Mouse (Mus musculus): ENCODE measurements around the gene Birc7. TPM values are rescaled to one million over a fixed set of nuclear protein-coding genes. Genes with fewer than 3 reads are reported as not detected.

Gene Birc7
- polyA plus RNA-seq, 1 experiment: not detected

- Histone ChIP-seq H3K27me3 (ENCODE audit: control insufficient read depth, insufficient read depth, insufficient read length) (peaks cover 58% of the 10 kb centered on the region), H3ac (ENCODE audit: control insufficient read depth, insufficient read length) (no peak overlapping the region), H3K4me3 (no peak overlapping the region), H3K4me2 (ENCODE audit: low read depth) (no peak overlapping the region), H3K79me2 (ENCODE audit: control insufficient read depth, insufficient read depth) (no peaks in the 10 kb centered on the region), H3K36me3 (ENCODE audit: control insufficient read depth, insufficient read depth) (no peaks in the 10 kb centered on the region)
- no peak for TF ChIP-seq CEBPB (IDR thresholded peaks at IDR 0.05; ENCODE audit: insufficient read depth, poor library complexity, severe bottlenecking)
- no peak for TF ChIP-seq POLR2AphosphoS2 (IDR thresholded peaks at IDR 0.05; ENCODE audit: insufficient read length, low read depth)
- TF ChIP-seq MYOD1 (IDR thresholded peaks at IDR 0.05; ENCODE audit: control insufficient read depth in 1 of 3, insufficient read length in 2 of 3, low read depth in 2 of 3): no peak
- no peak for TF ChIP-seq MAX (IDR thresholded peaks at IDR 0.05; ENCODE audit: low read depth)
- no peak for TF ChIP-seq SRF (IDR thresholded peaks at IDR 0.05; ENCODE audit: control insufficient read depth, insufficient read length, low read depth)
Measured at GRCm38 (mm10) chr2:180895837-180896525, 32.8 kb upstream of the Birc7 start.

- Histone ChIP-seq H3ac (ENCODE audit: control insufficient read depth, insufficient read length) (no peak overlapping the region), H3K4me2 (ENCODE audit: low read depth) (no peak overlapping the region), H3K36me3 (ENCODE audit: control insufficient read depth, insufficient read depth) (no peaks in the 10 kb centered on the region), H3K27me3 (ENCODE audit: control insufficient read depth, insufficient read depth, insufficient read length) (peaks cover 48% of the 10 kb centered on the region), H3K4me3 (no peak overlapping the region), H3K79me2 (ENCODE audit: control insufficient read depth, insufficient read depth) (no peaks in the 10 kb centered on the region)
- TF ChIP-seq POLR2AphosphoS2 (IDR thresholded peaks at IDR 0.05; ENCODE audit: insufficient read length, low read depth): no peak
- no peak for TF ChIP-seq TCF12 (IDR thresholded peaks at IDR 0.05; ENCODE audit: insufficient read depth, poor library complexity, severe bottlenecking)
- TF ChIP-seq POLR2A (IDR thresholded peaks at IDR 0.05; ENCODE audit: insufficient read length, low read depth): no peak
- no peak for TF ChIP-seq MAX (IDR thresholded peaks at IDR 0.05; ENCODE audit: low read depth)
- TF ChIP-seq USF1 (IDR thresholded peaks at IDR 0.05; ENCODE audit: low read depth): no peak
- no peak for TF ChIP-seq CEBPB (IDR thresholded peaks at IDR 0.05; ENCODE audit: insufficient read depth, poor library complexity, severe bottlenecking)
- no peak for TF ChIP-seq TCF3 (IDR thresholded peaks at IDR 0.05; ENCODE audit: insufficient read length, low read depth)
- no peak for TF ChIP-seq REST (IDR thresholded peaks at IDR 0.05; ENCODE audit: insufficient read depth, insufficient read length)
- TF ChIP-seq SRF (IDR thresholded peaks at IDR 0.05; ENCODE audit: control insufficient read depth, insufficient read length, low read depth): no peak
- TF ChIP-seq MYOG (IDR thresholded peaks at IDR 0.05; ENCODE audit: control insufficient read depth in 1 of 3, insufficient read depth in 1 of 3, insufficient read length in 2 of 3, low read depth in 2 of 3): no peak
- no peak for TF ChIP-seq MYOD1 (IDR thresholded peaks at IDR 0.05; ENCODE audit: control insufficient read depth in 1 of 3, insufficient read length in 2 of 3, low read depth in 2 of 3)
Measured at GRCm38 (mm10) chr2:180896819-180897625, 31.8 kb upstream of the Birc7 start.

DNA sequence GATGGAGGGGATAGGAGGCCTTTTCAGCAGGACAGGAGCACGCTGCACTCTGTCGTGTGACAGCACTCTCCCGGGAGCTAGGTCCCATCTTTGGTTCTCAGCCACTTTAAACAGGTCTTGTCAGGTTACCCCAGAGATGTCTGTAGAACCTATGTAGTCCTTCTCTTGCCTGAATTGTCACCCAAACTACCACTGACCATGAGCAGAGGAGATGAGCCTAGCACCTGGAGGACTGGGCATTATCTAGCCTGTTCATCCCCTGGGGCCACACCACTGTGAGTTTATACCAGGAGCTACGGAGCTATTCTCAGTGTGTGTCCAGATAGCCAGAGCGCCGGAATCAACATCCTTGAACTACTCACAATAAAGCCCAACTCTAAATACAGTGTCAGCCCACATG is 31.0 kb upstream of the Birc7 start:
- Histone ChIP-seq H3ac (ENCODE audit: control insufficient read depth, insufficient read length) (no peak overlapping the region), H3K79me2 (ENCODE audit: control insufficient read depth, insufficient read depth) (no peaks in the 10 kb centered on the region), H3K36me3 (ENCODE audit: control insufficient read depth, insufficient read depth) (no peaks in the 10 kb centered on the region), H3K4me2 (ENCODE audit: low read depth) (no peak overlapping the region), H3K27me3 (ENCODE audit: control insufficient read depth, insufficient read depth, insufficient read length) (peaks cover 41% of the 10 kb centered on the region), H3K4me3 (no peak overlapping the region)
- no peak for TF ChIP-seq MAX (IDR thresholded peaks at IDR 0.05; ENCODE audit: low read depth)
- no peak for TF ChIP-seq POLR2A (IDR thresholded peaks at IDR 0.05; ENCODE audit: insufficient read length, low read depth)
- TF ChIP-seq E2F4 (IDR thresholded peaks at IDR 0.05; ENCODE audit: insufficient read depth): no peak
- no peak for TF ChIP-seq MYOG (IDR thresholded peaks at IDR 0.05; ENCODE audit: control insufficient read depth in 1 of 3, insufficient read depth in 1 of 3, insufficient read length in 2 of 3, low read depth in 2 of 3)
- no peak for TF ChIP-seq POLR2AphosphoS2 (IDR thresholded peaks at IDR 0.05; ENCODE audit: insufficient read length, low read depth)
- no peak for TF ChIP-seq SRF (IDR thresholded peaks at IDR 0.05; ENCODE audit: control insufficient read depth, insufficient read length, low read depth)
- TF ChIP-seq USF1 (IDR thresholded peaks at IDR 0.05; ENCODE audit: low read depth): no peak
- no peak for TF ChIP-seq TCF12 (IDR thresholded peaks at IDR 0.05; ENCODE audit: insufficient read depth, poor library complexity, severe bottlenecking)
- TF ChIP-seq TCF3 (IDR thresholded peaks at IDR 0.05; ENCODE audit: insufficient read length, low read depth): no peak
- no peak for TF ChIP-seq CEBPB (IDR thresholded peaks at IDR 0.05; ENCODE audit: insufficient read depth, poor library complexity, severe bottlenecking)
- TF ChIP-seq REST (IDR thresholded peaks at IDR 0.05; ENCODE audit: insufficient read depth, insufficient read length): no peak
- no peak for TF ChIP-seq MYOD1 (IDR thresholded peaks at IDR 0.05; ENCODE audit: control insufficient read depth in 1 of 3, insufficient read length in 2 of 3, low read depth in 2 of 3)

DNA sequence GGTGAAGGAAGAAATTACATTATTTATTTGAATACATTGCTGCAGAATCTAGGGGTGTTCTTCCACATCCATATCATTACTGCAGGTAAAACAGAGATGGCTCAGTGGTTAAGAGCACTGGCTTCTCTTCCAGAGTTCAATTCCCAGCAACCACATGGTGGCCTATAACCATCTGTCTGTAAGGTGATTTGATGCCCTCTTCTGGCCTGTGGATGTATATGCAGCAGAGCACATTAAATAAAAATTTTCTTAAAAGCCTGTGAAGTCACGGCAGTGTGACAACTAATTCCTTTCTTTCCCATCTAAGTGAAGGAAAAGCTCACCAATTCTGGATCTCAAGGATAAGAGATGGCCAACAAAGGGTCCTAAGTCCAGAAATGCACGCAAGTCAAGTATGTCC is 26.7 kb upstream of the Birc7 start:
- H3ac ChIP-seq (ENCODE audit: control insufficient read depth, insufficient read length): no peak overlapping the region
- no peak for TF ChIP-seq MAX (IDR thresholded peaks at IDR 0.05; ENCODE audit: low read depth)
- TF ChIP-seq USF1 (IDR thresholded peaks at IDR 0.05; ENCODE audit: low read depth): no peak
- no peak for TF ChIP-seq REST (IDR thresholded peaks at IDR 0.05; ENCODE audit: insufficient read depth, insufficient read length)
- H3K4me3 ChIP-seq: no peak overlapping the region
- peaks cover 3% of the 10 kb centered on the region for H3K27me3 ChIP-seq (ENCODE audit: control insufficient read depth, insufficient read depth, insufficient read length)
- peaks cover 20% of the 10 kb centered on the region for H3K36me3 ChIP-seq (ENCODE audit: control insufficient read depth, insufficient read depth)
- H3K79me2 ChIP-seq (ENCODE audit: control insufficient read depth, insufficient read depth): no peaks in the 10 kb centered on the region
- H3K4me2 ChIP-seq (ENCODE audit: low read depth): no peak overlapping the region
